Mouse (Mus musculus): Measurements from ENCODE around the gene Gm42957. TPM values are rescaled to one million over a fixed set of nuclear protein-coding genes. Genes with fewer than 3 reads are reported as not detected.

Gene Gm42957
- total and polyA plus RNA-seq, 2 experiments from 2014 or later, result 0.05 to 0.44 TPM

GRCm38 (mm10) chr3:96599411-96599810 lies 35.9 kb upstream of the Gm42957 start:
- Histone ChIP-seq H3K27ac (ENCODE audit: low read depth, low read length) (no peak overlapping the region), H3K36me3 (ENCODE audit: insufficient read depth, low read length) (no peaks in the 10 kb centered on the region), H3K9me3 (ENCODE audit: low read length) (no peaks in the 10 kb centered on the region), H3K9ac (replicated peaks; ENCODE audit: low read length, poor library complexity, severe bottlenecking) (no peak overlapping the region), H3K4me2 (ENCODE audit: low read depth, low read length, poor library complexity, severe bottlenecking) (0 out of 2 replicates have a peak overlapping the region, but pooled peaks have one; percentile 96), H3K27me3 (ENCODE audit: insufficient read depth, low read length) (no peaks in the 10 kb centered on the region), H3K4me3 (ENCODE audit: low read depth, low read length) (no peak overlapping the region), H3K4me1 (ENCODE audit: insufficient read depth, low read length) (peaks cover 20% of the 10 kb centered on the region; the same call in 1 of the 2 replicates)
- ATAC-seq (ENCODE audit: low FRiP score) (no peak), DNase-seq (ENCODE audit: low spot score) (no peak)
- no peak for TF ChIP-seq CTCF (IDR thresholded peaks at IDR 0.05)
- 81% methylated on average over 3 of the region's 3 CpGs for WGBS

GRCm38 (mm10) chr3:96600639-96601250 lies 34.5 kb upstream of the Gm42957 start, which contains the start of gene Lix1l:
Lix1l (plus strand) TSS chr3:96601149.
- Histone ChIP-seq H3K9ac (replicated peaks; ENCODE audit: low read length, poor library complexity, severe bottlenecking) (peak within 1 kb of the TSS; percentile 80), H3K9me3 (ENCODE audit: low read length) (no peaks in the 10 kb centered on the region), H3K27ac (ENCODE audit: low read depth, low read length) (peak within 1 kb of the TSS; percentile 83), H3K27me3 (ENCODE audit: insufficient read depth, low read length) (no peaks in the 10 kb centered on the region), H3K36me3 (ENCODE audit: insufficient read depth, low read length) (no peaks in the 10 kb centered on the region), H3K4me3 (ENCODE audit: low read depth, low read length) (peak within 1 kb of the TSS; percentile 83), H3K4me2 (ENCODE audit: low read depth, low read length, poor library complexity, severe bottlenecking) (peak within 1 kb of the TSS; percentile 72), H3K4me1 (ENCODE audit: insufficient read depth, low read length) (peaks cover 16% of the 10 kb centered on the region; the same call in 1 of the 2 replicates)
- WGBS, result under 1% methylated on average over 27 of the region's 27 CpGs
- TF ChIP-seq CTCF (IDR thresholded peaks at IDR 0.05), result no peak
- ATAC-seq (ENCODE audit: low FRiP score) (peak; percentile 87), DNase-seq (ENCODE audit: low spot score) (peak; percentile 98)

GRCm38 (mm10) chr3:96601251-96601787 lies 34.0 kb upstream of the Gm42957 start:
- Histone ChIP-seq H3K4me3 (ENCODE audit: low read depth, low read length) (peak overlapping the region; percentile 83), H3K4me2 (ENCODE audit: low read depth, low read length, poor library complexity, severe bottlenecking) (peak overlapping the region; percentile 72), H3K9ac (replicated peaks; ENCODE audit: low read length, poor library complexity, severe bottlenecking) (peak overlapping the region; percentile 80), H3K27ac (ENCODE audit: low read depth, low read length) (peak overlapping the region; percentile 83), H3K27me3 (ENCODE audit: insufficient read depth, low read length) (no peaks in the 10 kb centered on the region), H3K36me3 (ENCODE audit: insufficient read depth, low read length) (no peaks in the 10 kb centered on the region), H3K9me3 (ENCODE audit: low read length) (no peaks in the 10 kb centered on the region), H3K4me1 (ENCODE audit: insufficient read depth, low read length) (peaks cover 12% of the 10 kb centered on the region; the same call in 1 of the 2 replicates)
- no peak for TF ChIP-seq CTCF (IDR thresholded peaks at IDR 0.05)
- peak; percentile 76 for DNase-seq (ENCODE audit: low spot score)
- peak; percentile 57 for ATAC-seq (ENCODE audit: low FRiP score)
- WGBS, result under 1% methylated on average over 17 of the region's 40 CpGs

- H3K27ac ChIP-seq (ENCODE audit: low read depth, low read length), result peak overlapping the region; percentile 59
- peak overlapping the region; percentile 80 for H3K9ac ChIP-seq (replicated peaks; ENCODE audit: low read length, poor library complexity, severe bottlenecking)
- H3K36me3 ChIP-seq (ENCODE audit: insufficient read depth, low read length), result no peaks in the 10 kb centered on the region
- H3K9me3 ChIP-seq (ENCODE audit: low read length), result no peaks in the 10 kb centered on the region
- 8% methylated on average over 10 of the region's 10 CpGs for WGBS
- no peak for TF ChIP-seq CTCF (IDR thresholded peaks at IDR 0.05)
- peak overlapping the region; percentile 72 for H3K4me2 ChIP-seq (ENCODE audit: low read depth, low read length, poor library complexity, severe bottlenecking)
- peaks cover 12% of the 10 kb centered on the region; the same call in 1 of the 2 replicates for H3K4me1 ChIP-seq (ENCODE audit: insufficient read depth, low read length)
- peak overlapping the region; percentile 83 for H3K4me3 ChIP-seq (ENCODE audit: low read depth, low read length)
- ATAC-seq (ENCODE audit: low FRiP score), result no peak
- no peaks in the 10 kb centered on the region for H3K27me3 ChIP-seq (ENCODE audit: insufficient read depth, low read length)
- peak; percentile 75 for DNase-seq (ENCODE audit: low spot score)
Observed at GRCm38 (mm10) chr3:96601941-96602703, 33.2 kb upstream of the Gm42957 start.

GRCm38 (mm10) chr3:96602704-96603084 lies 32.6 kb upstream of the Gm42957 start:
- H3K9ac ChIP-seq (replicated peaks; ENCODE audit: low read length, poor library complexity, severe bottlenecking), result peak overlapping the region; percentile 29
- DNase-seq (ENCODE audit: low spot score), result peak; percentile 16
- WGBS, result 19% methylated on average over 5 of the region's 5 CpGs
- H3K36me3 ChIP-seq (ENCODE audit: insufficient read depth, low read length), result no peaks in the 10 kb centered on the region
- no peak for TF ChIP-seq CTCF (IDR thresholded peaks at IDR 0.05)
- peaks cover 12% of the 10 kb centered on the region; the same call in 1 of the 2 replicates for H3K4me1 ChIP-seq (ENCODE audit: insufficient read depth, low read length)
- H3K4me3 ChIP-seq (ENCODE audit: low read depth, low read length), result peak overlapping the region; percentile 83
- H3K4me2 ChIP-seq (ENCODE audit: low read depth, low read length, poor library complexity, severe bottlenecking), result peak overlapping the region; percentile 72
- H3K27me3 ChIP-seq (ENCODE audit: insufficient read depth, low read length), result no peaks in the 10 kb centered on the region
- no peak for ATAC-seq (ENCODE audit: low FRiP score)
- no peaks in the 10 kb centered on the region for H3K9me3 ChIP-seq (ENCODE audit: low read length)
- H3K27ac ChIP-seq (ENCODE audit: low read depth, low read length), result peak overlapping the region; percentile 38; the same call in 1 of the 2 replicates
